Mouse (Mus musculus) Patski (cell line): Measurements from ENCODE around the gene Hax1. TPM values are rescaled to one million over a fixed set of nuclear protein-coding genes. Genes with fewer than 3 reads are reported as not detected.

ENCODE experiments used
- ATAC-seq: fragments of 100-300 bp; one replicate; pipeline ENCODE4 v1.8.0; 2021
- CTCF ChIA-PET: fragments of 350-600 bp; sonication (Branson Sonifier 250); formaldehyde crosslinking; loops from one replicate; lab custom pipeline; 2022; ENCODE audit warnings: inconsistent platforms; lab: Charles Lee
- POLR2A ChIA-PET: fragments of 350-600 bp; sonication (Branson Sonifier 250); formaldehyde crosslinking; loops from one replicate; lab custom pipeline; 2022; ENCODE audit warnings: antibody characterized with exemption, inconsistent platforms; lab: Charles Lee
- DNase-seq: peaks from one replicate; pipeline ENCODE4 v3.0.0-alpha.2; 2011; ENCODE audit warnings: low read depth, low spot score
- H3K27me3 ChIP-seq: fragments of 371-371 bp; one replicate; pipeline ENCODE4 v1.5.1; 2021
- CTCF ChIP-seq: fragments of 100-300 bp; IDR thresholded peaks from one replicate; pipeline ENCODE4 v1.5.1; 2021
- in situ Hi-C: fragments of 300-500 bp; cut with MboI; formaldehyde crosslinking; loops from 3 replicates; pipeline ENCODE4 v1.11.1; 2018; ENCODE audit warnings: low pct_unique_long_range_greater_than_20kb, mixed read lengths
- polyA plus RNA-seq: library from polyadenylated mRNA; unstranded; gene quantifications from one replicate; pipeline ENCODE4 v1.2.3, GENCODE M21; 2021

Gene Hax1
- polyA plus RNA-seq, 1 experiment from 2014 or later: 205 TPM

- ChIA-PET POLR2A (interaction anchor here (0.9 to 2.9 kb wide), 6 partner anchors 24 to 114 kb away, joined by 3 to 13 read pairs (median 5); partner anchors contain the start of gene Hax1), CTCF (interaction anchor here (0.8 to 3.5 kb wide), 12 partner anchors 8 to 178 kb away, joined by 3 to 44 read pairs (median 4); no protein-coding TSS in a partner anchor)
- H3K27me3 ChIP-seq: no peaks in the 10 kb centered on the region
- no peak for DNase-seq
- peak; percentile 18 for ATAC-seq
- in situ Hi-C loops: no loop called here
- no peak for TF ChIP-seq CTCF
Measured at GRCm38 (mm10) chr3:89963221-89963763, 35.3 kb downstream of the Hax1 start, which contains the start of gene Atp8b2. Gene Atp8b2, minus strand, starts transcription at chr3:89963508.

GRCm38 (mm10) chr3:89962751-89963220 is 35.8 kb downstream of the Hax1 start:
- DNase-seq (no peak), ATAC-seq (peak; percentile 8)
- H3K27me3 ChIP-seq: no peaks in the 10 kb centered on the region
- TF ChIP-seq CTCF: no peak
- ChIA-PET POLR2A (interaction anchor here (1.3 to 2.9 kb wide), 3 partner anchors 24 to 35 kb away, joined by 6 to 13 read pairs (median 12); partner anchors contain the start of gene Hax1), CTCF (interaction anchor here (0.8 to 3.5 kb wide), 6 partner anchors 10 to 177 kb away, joined by 3 to 22 read pairs (median 6); no protein-coding TSS in a partner anchor)
- in situ Hi-C loops: no loop called here

GRCm38 (mm10) chr3:89962059-89962750 is 36.4 kb downstream of the Hax1 start:
- H3K27me3 ChIP-seq: no peaks in the 10 kb centered on the region
- no peak for TF ChIP-seq CTCF
- ChIA-PET CTCF (interaction anchor here (0.8 to 2.5 kb wide), 5 partner anchors 9 to 116 kb away, joined by 3 to 7 read pairs (median 4); no protein-coding TSS in a partner anchor), POLR2A (interaction anchor here (1.3 to 2.9 kb wide), 3 partner anchors 23 to 36 kb away, joined by 6 to 13 read pairs (median 12); partner anchors contain the start of gene Hax1)
- no peak for DNase-seq
- peak; percentile 1 for ATAC-seq
- in situ Hi-C loops: no loop called here

- ChIA-PET POLR2A (interaction anchor here (1.2 kb wide), 1 partner anchor 89 kb away, joined by 3 read pairs; no protein-coding TSS in a partner anchor), CTCF (interaction anchor here (0.5 to 2.5 kb wide), 4 partner anchors 8 to 387 kb away, joined by 3 to 7 read pairs (median 4); no protein-coding TSS in a partner anchor)
- TF ChIP-seq CTCF: no peak
- in situ Hi-C loops: no loop called here
- no peaks in the 10 kb centered on the region for H3K27me3 ChIP-seq
- DNase-seq (no peak), ATAC-seq (no peak)
Measured at GRCm38 (mm10) chr3:89961436-89961835, 37.1 kb downstream of the Hax1 start.

GRCm38 (mm10) chr3:89960469-89960868 is 38.1 kb downstream of the Hax1 start:
- no peaks in the 10 kb centered on the region for H3K27me3 ChIP-seq
- POLR2A ChIA-PET: interaction anchor here (1.0 to 1.2 kb wide), 2 partner anchors 11 to 90 kb away, joined by 3 read pairs; no protein-coding TSS in a partner anchor
- CTCF ChIA-PET: interaction anchor here (1.1 to 2.5 kb wide), 4 partner anchors 7 to 120 kb away, joined by 3 to 9 read pairs (median 6); no protein-coding TSS in a partner anchor
- DNase-seq (no peak), ATAC-seq (peak; percentile 75)
- in situ Hi-C loops: no loop called here
- no peak for TF ChIP-seq CTCF

GRCm38 (mm10) chr3:89959435-89959834 is 39.1 kb downstream of the Hax1 start:
- POLR2A ChIA-PET: interaction anchor here (0.9 to 1.4 kb wide), 3 partner anchors 10 to 20 kb away, joined by 3 to 4 read pairs (median 3); no protein-coding TSS in a partner anchor
- in situ Hi-C loops: no loop called here
- no peak for TF ChIP-seq CTCF
- no peaks in the 10 kb centered on the region for H3K27me3 ChIP-seq
- DNase-seq (no peak), ATAC-seq (no peak)
- CTCF ChIA-PET: interaction anchor here (0.7 to 2.0 kb wide), 3 partner anchors 10 to 41 kb away, joined by 3 to 9 read pairs (median 3); no protein-coding TSS in a partner anchor

- no peak for TF ChIP-seq CTCF
- no peaks in the 10 kb centered on the region for H3K27me3 ChIP-seq
- in situ Hi-C loops: no loop called here
- ATAC-seq (no peak), DNase-seq (no peak)
- CTCF ChIA-PET: interaction anchor here (1.4 to 1.8 kb wide), 3 partner anchors 10 to 120 kb away, joined by 4 to 9 read pairs (median 5); no protein-coding TSS in a partner anchor
- POLR2A ChIA-PET: no interaction called here
Measured at GRCm38 (mm10) chr3:89957880-89958279, 40.7 kb downstream of the Hax1 start.

- no peak for DNase-seq
- POLR2A ChIA-PET: interaction anchor here (1.1 kb wide), 1 partner anchor 96 kb away, joined by 4 read pairs; the partner anchor contains the start of gene Ubap2l
- no peaks in the 10 kb centered on the region for H3K27me3 ChIP-seq
- no peak for TF ChIP-seq CTCF
- ATAC-seq: no peak
- in situ Hi-C loops: no loop called here
- CTCF ChIA-PET: interaction anchor here (0.7 to 1.7 kb wide), 5 partner anchors 7 to 121 kb away, joined by 3 to 5 read pairs (median 4); partner anchors contain the start of gene Atp8b2
Measured at GRCm38 (mm10) chr3:89956177-89956971, 42.2 kb downstream of the Hax1 start.

- ChIA-PET POLR2A (interaction anchor here (0.7 to 1.3 kb wide), 3 partner anchors 10 to 48 kb away, joined by 3 to 4 read pairs (median 3); no protein-coding TSS in a partner anchor), CTCF (interaction anchor here (0.6 to 2.8 kb wide), 33 partner anchors 8 to 168 kb away, joined by 3 to 44 read pairs (median 5); partner anchors contain the start of gene Hax1)
- no peak for DNase-seq
- TF ChIP-seq CTCF: no peak
- no peaks in the 10 kb centered on the region for H3K27me3 ChIP-seq
- peak; percentile 63 for ATAC-seq
- in situ Hi-C loops: loop anchor here (5.0 kb wide), 1 partner anchor 119 kb away; the partner anchor contains the start of gene Tpm3
Measured at GRCm38 (mm10) chr3:89953420-89953819, 45.2 kb downstream of the Hax1 start.
